Mouse (Mus musculus): ENCODE results near the gene Schip1. TPM values are rescaled to one million over a fixed set of nuclear protein-coding genes. Genes with fewer than 3 reads are reported as not detected.

Schip1 gene
- polyA plus RNA-seq, 1 experiment from 2014 or later = 73.7 TPM

GRCm38 (mm10) chr3:68055071-68055470 lies 9.5 kb upstream of the Schip1 start:
- no peaks in the 10 kb centered on the region for H3K9me3 ChIP-seq (ENCODE audit: control insufficient read depth, low read length)
- no peak for ATAC-seq (ENCODE audit: insufficient number of reproducible peaks, insufficient read depth, low FRiP score, low read depth)
- H3K36me3 ChIP-seq (ENCODE audit: control insufficient read depth, insufficient read depth, low read length) = no peaks in the 10 kb centered on the region
- 18% methylated on average over 13 of the region's 13 CpGs for WGBS
- H3K4me2 ChIP-seq (ENCODE audit: low read length) = peak overlapping the region; percentile 49
- H3K4me1 ChIP-seq (ENCODE audit: control insufficient read depth in 2 of 2, insufficient read depth in 2 of 2, low read length in 2 of 2) = no peaks in the 10 kb centered on the region; a peak in 1 of 4 replicates
- H3K4me3 ChIP-seq (ENCODE audit: control insufficient read depth in 1 of 2, insufficient read depth in 1 of 2, low read depth in 1 of 2, low read length in 2 of 2) = peak overlapping the region; percentile 8 to 23; a peak in 3 of 4 replicates
- no peaks in the 10 kb centered on the region for H3K27me3 ChIP-seq (ENCODE audit: control insufficient read depth, insufficient read depth, low read length)
- no peak overlapping the region for H3K27ac ChIP-seq (replicated peaks in 1 of 2; ENCODE audit: control insufficient read depth in 1 of 2, insufficient read depth in 1 of 2, low read depth in 2 of 2, low read length in 2 of 2)
- no peak overlapping the region for H3K9ac ChIP-seq (ENCODE audit: low read length)

GRCm38 (mm10) chr3:68056373-68057275 lies 8.0 kb upstream of the Schip1 start:
- Histone ChIP-seq H3K4me3 (ENCODE audit: control insufficient read depth in 1 of 2, insufficient read depth in 1 of 2, low read depth in 1 of 2, low read length in 2 of 2) (peak overlapping the region; percentile 11 to 37; a peak in 3 of 4 replicates), H3K27me3 (ENCODE audit: control insufficient read depth, insufficient read depth, low read length) (no peaks in the 10 kb centered on the region), H3K9me3 (ENCODE audit: control insufficient read depth, low read length) (no peaks in the 10 kb centered on the region), H3K4me1 (ENCODE audit: control insufficient read depth in 2 of 2, insufficient read depth in 2 of 2, low read length in 2 of 2) (no peaks in the 10 kb centered on the region; a peak in 1 of 4 replicates), H3K9ac (ENCODE audit: low read length) (no peak overlapping the region; the same call in 1 of the 2 replicates), H3K27ac (replicated peaks in 1 of 2; ENCODE audit: control insufficient read depth in 1 of 2, insufficient read depth in 1 of 2, low read depth in 2 of 2, low read length in 2 of 2) (no peak overlapping the region), H3K4me2 (ENCODE audit: low read length) (peak overlapping the region; percentile 50), H3K36me3 (ENCODE audit: control insufficient read depth, insufficient read depth, low read length) (no peaks in the 10 kb centered on the region)
- no peak for ATAC-seq (ENCODE audit: insufficient number of reproducible peaks, insufficient read depth, low FRiP score, low read depth)
- WGBS = 45% methylated on average over 23 of the region's 23 CpGs

DNA sequence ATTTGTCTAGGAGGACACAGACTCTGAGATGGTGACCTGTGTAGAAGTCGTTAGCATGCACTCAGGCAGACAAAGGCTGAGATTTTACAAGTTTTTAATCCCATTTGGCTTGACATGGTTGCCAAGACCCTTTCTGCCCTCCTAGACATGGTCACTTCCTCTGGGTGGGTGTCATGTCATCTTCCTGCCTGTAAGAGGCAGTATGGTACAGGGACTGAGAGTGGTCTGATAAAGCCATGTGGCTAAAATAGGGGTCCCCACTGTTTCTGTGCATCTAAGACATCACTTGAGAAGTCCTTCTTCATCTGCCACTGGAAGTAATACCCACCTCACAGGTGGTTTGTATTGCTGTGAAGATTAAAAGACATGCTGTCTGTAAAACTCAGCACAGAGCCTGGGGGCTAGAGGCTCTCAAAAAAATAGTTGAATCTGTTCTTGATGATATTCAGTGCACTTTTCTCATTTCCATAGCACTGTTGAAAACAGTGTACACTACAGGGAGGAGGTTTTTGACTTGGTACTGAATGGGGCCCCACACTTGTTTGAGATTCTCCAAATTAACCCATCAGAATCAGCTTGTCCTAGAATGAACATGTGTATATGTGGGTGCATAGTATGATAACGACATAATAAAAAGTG lies 5.3 kb upstream of the Schip1 start:
- Histone ChIP-seq H3K4me2 (ENCODE audit: low read length) (no peak overlapping the region), H3K36me3 (ENCODE audit: control insufficient read depth, insufficient read depth, low read length) (no peaks in the 10 kb centered on the region), H3K27me3 (ENCODE audit: control insufficient read depth, insufficient read depth, low read length) (no peaks in the 10 kb centered on the region), H3K4me3 (ENCODE audit: control insufficient read depth in 1 of 2, insufficient read depth in 1 of 2, low read depth in 1 of 2, low read length in 2 of 2) (no peak overlapping the region), H3K9me3 (ENCODE audit: control insufficient read depth, low read length) (no peaks in the 10 kb centered on the region), H3K4me1 (ENCODE audit: control insufficient read depth in 2 of 2, insufficient read depth in 2 of 2, low read length in 2 of 2) (no peaks in the 10 kb centered on the region; a peak in 1 of 4 replicates), H3K9ac (ENCODE audit: low read length) (no peak overlapping the region), H3K27ac (replicated peaks in 1 of 2; ENCODE audit: control insufficient read depth in 1 of 2, insufficient read depth in 1 of 2, low read depth in 2 of 2, low read length in 2 of 2) (no peak overlapping the region)
- ATAC-seq (ENCODE audit: insufficient number of reproducible peaks, insufficient read depth, low FRiP score, low read depth) = no peak
- 38% methylated on average over 2 of the region's 2 CpGs for WGBS

DNA sequence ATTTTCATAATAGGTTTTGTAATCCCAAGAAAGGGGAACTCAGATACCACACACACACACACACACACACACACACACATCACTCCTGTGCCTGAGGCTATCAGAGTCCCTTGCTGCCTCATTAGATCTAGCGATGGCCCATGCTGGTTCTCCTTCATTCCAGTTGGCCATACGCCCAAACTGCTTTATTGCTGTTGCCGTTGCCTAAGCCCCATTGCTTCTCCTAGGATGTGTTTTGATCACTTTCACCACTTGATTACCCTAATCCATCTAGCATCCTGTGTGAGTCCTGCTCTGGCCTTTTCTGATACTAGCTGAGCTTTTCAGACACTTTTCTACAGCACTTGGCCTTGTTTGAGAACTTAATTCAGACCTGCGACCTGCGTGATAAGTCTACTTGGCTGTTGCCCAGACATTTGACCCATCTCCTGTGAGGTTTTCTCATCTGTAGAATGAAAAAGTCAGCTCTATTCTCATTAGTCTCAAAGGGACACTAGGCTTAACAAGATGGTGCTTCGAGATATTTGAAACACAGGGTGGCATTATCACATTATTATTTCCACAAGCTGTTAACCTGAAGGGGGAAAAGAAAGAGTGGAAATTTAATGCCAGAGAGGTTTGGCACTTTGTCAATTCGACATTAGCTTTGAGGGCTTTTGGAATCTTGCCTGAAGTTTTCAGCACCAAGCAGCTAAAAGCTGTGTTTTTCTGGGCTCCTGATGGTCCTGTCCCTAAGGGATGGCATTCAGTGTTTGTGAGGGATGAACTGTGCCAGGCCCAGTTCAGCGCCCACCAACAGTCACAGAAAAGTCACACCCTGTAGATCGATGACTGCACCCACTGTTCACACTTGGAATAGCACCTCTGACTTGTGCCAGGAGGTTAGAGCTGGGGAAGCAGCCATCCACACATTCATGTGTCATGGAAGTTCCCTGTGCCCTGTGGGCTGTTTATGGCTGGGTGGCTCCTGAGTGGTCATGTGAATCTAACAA lies 7.1 kb downstream of the Schip1 start:
- Histone ChIP-seq H3K36me3 (ENCODE audit: control insufficient read depth, insufficient read depth, low read length) (no peaks in the 10 kb centered on the region), H3K4me2 (ENCODE audit: low read length) (no peak overlapping the region), H3K27ac (replicated peaks in 1 of 2; ENCODE audit: control insufficient read depth in 1 of 2, insufficient read depth in 1 of 2, low read depth in 2 of 2, low read length in 2 of 2) (no peak overlapping the region), H3K9me3 (ENCODE audit: control insufficient read depth, low read length) (no peaks in the 10 kb centered on the region), H3K27me3 (ENCODE audit: control insufficient read depth, insufficient read depth, low read length) (no peaks in the 10 kb centered on the region), H3K4me3 (ENCODE audit: control insufficient read depth in 1 of 2, insufficient read depth in 1 of 2, low read depth in 1 of 2, low read length in 2 of 2) (no peak overlapping the region), H3K9ac (ENCODE audit: low read length) (no peak overlapping the region), H3K4me1 (ENCODE audit: control insufficient read depth in 2 of 2, insufficient read depth in 2 of 2, low read length in 2 of 2) (no peaks in the 10 kb centered on the region)
- WGBS = 63% methylated on average over 9 of the region's 9 CpGs
- no peak for ATAC-seq (ENCODE audit: insufficient number of reproducible peaks, insufficient read depth, low FRiP score, low read depth)

GRCm38 (mm10) chr3:68077406-68077805 lies 12.8 kb downstream of the Schip1 start:
- Histone ChIP-seq H3K36me3 (ENCODE audit: control insufficient read depth, insufficient read depth, low read length) (no peaks in the 10 kb centered on the region), H3K9me3 (ENCODE audit: control insufficient read depth, low read length) (no peaks in the 10 kb centered on the region), H3K9ac (ENCODE audit: low read length) (no peak overlapping the region), H3K4me3 (ENCODE audit: control insufficient read depth in 1 of 2, insufficient read depth in 1 of 2, low read depth in 1 of 2, low read length in 2 of 2) (no peak overlapping the region), H3K4me2 (ENCODE audit: low read length) (no peak overlapping the region), H3K27ac (replicated peaks in 1 of 2; ENCODE audit: control insufficient read depth in 1 of 2, insufficient read depth in 1 of 2, low read depth in 2 of 2, low read length in 2 of 2) (no peak overlapping the region), H3K4me1 (ENCODE audit: control insufficient read depth in 2 of 2, insufficient read depth in 2 of 2, low read length in 2 of 2) (no peaks in the 10 kb centered on the region), H3K27me3 (ENCODE audit: control insufficient read depth, insufficient read depth, low read length) (no peaks in the 10 kb centered on the region)
- WGBS = 58% methylated on average over 4 of the region's 4 CpGs
- no peak for ATAC-seq (ENCODE audit: insufficient number of reproducible peaks, insufficient read depth, low FRiP score, low read depth)

GRCm38 (mm10) chr3:68085024-68085423 lies 20.4 kb downstream of the Schip1 start:
- H3K9ac ChIP-seq (ENCODE audit: low read length) = no peak overlapping the region
- no peaks in the 10 kb centered on the region for H3K9me3 ChIP-seq (ENCODE audit: control insufficient read depth, low read length)
- no peak overlapping the region for H3K4me3 ChIP-seq (ENCODE audit: control insufficient read depth in 1 of 2, insufficient read depth in 1 of 2, low read depth in 1 of 2, low read length in 2 of 2)
- H3K4me2 ChIP-seq (ENCODE audit: low read length) = no peak overlapping the region
- no peaks in the 10 kb centered on the region for H3K36me3 ChIP-seq (ENCODE audit: control insufficient read depth, insufficient read depth, low read length)
- 84% methylated on average over 2 of the region's 2 CpGs for WGBS
- no peak overlapping the region for H3K27ac ChIP-seq (replicated peaks in 1 of 2; ENCODE audit: control insufficient read depth in 1 of 2, insufficient read depth in 1 of 2, low read depth in 2 of 2, low read length in 2 of 2)
- H3K27me3 ChIP-seq (ENCODE audit: control insufficient read depth, insufficient read depth, low read length) = no peaks in the 10 kb centered on the region
- no peak for ATAC-seq (ENCODE audit: insufficient number of reproducible peaks, insufficient read depth, low FRiP score, low read depth)
- no peaks in the 10 kb centered on the region for H3K4me1 ChIP-seq (ENCODE audit: control insufficient read depth in 2 of 2, insufficient read depth in 2 of 2, low read length in 2 of 2)

DNA sequence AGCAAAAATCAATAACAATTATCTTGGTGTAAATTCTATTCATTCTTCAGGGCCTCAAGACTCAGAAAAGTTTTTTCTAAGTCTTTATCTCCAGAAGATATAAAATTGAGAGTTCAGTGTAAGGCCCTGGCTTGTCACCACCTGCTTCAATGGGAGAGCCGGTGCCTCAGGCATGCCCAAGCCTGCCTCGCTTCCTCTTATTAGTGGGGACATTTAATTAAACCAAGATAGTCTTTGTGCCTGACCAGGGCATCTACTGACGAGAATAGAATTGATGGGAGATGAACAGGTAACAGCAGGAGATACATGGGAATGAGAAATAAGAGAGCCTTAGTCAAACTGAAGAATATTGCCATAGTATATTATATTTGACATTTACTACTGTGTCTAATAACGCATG lies 27.5 kb downstream of the Schip1 start:
- no peaks in the 10 kb centered on the region for H3K27me3 ChIP-seq (ENCODE audit: control insufficient read depth, insufficient read depth, low read length)
- no peak overlapping the region for H3K4me3 ChIP-seq (ENCODE audit: control insufficient read depth in 1 of 2, insufficient read depth in 1 of 2, low read depth in 1 of 2, low read length in 2 of 2)
- H3K36me3 ChIP-seq (ENCODE audit: control insufficient read depth, insufficient read depth, low read length) = no peaks in the 10 kb centered on the region
- no peaks in the 10 kb centered on the region for H3K4me1 ChIP-seq (ENCODE audit: control insufficient read depth in 2 of 2, insufficient read depth in 2 of 2, low read length in 2 of 2)
- 69% methylated on average over 4 of the region's 4 CpGs for WGBS
- H3K9ac ChIP-seq (ENCODE audit: low read length) = no peak overlapping the region
- H3K9me3 ChIP-seq (ENCODE audit: control insufficient read depth, low read length) = no peaks in the 10 kb centered on the region
- H3K4me2 ChIP-seq (ENCODE audit: low read length) = no peak overlapping the region
- no peak for ATAC-seq (ENCODE audit: insufficient number of reproducible peaks, insufficient read depth, low FRiP score, low read depth)
- no peak overlapping the region for H3K27ac ChIP-seq (replicated peaks in 1 of 2; ENCODE audit: control insufficient read depth in 1 of 2, insufficient read depth in 1 of 2, low read depth in 2 of 2, low read length in 2 of 2)
